Mouse (Mus musculus) spleen, adult 2 months (tissue): Measurements from ENCODE around the gene Msh5.

Experiments
- CTCF ChIP-seq: fragments of 200-500 bp; IDR thresholded peaks from 2 replicates; pipeline ENCODE4 v1.5.1; 2011; ENCODE audit warnings: mild to moderate bottlenecking, inconsistent platforms; ENCODE audit not compliant: insufficient read depth, insufficient read length, insufficient replicate concordance; ENCODE audit errors: extremely low read depth
- POLR2A ChIP-seq: fragments of 200-500 bp; IDR thresholded peaks from 2 replicates; pipeline ENCODE4 v1.6.1; 2011; ENCODE audit warnings: low read depth, low read length, inconsistent platforms

- TF ChIP-seq CTCF (no peak), POLR2A (no peak)
Observed at GRCm38 (mm10) chr17:35024261-35024660, 22.3 kb downstream of the Msh5 start.
